Mouse (Mus musculus) A20 (cell line): Measurements from ENCODE around the gene Polr3b.
A peak's percentile ranks its signal among the peaks of the same experiment; 100 is the strongest.

ENCODE experiments used
- DNase-seq: peaks from one replicate; pipeline ENCODE4 v3.0.0-alpha.2; 2011; ENCODE audit warnings: low read depth, low spot score

Polr3b gene

GRCm38 (mm10) chr10:84760118-84761111, 138.3 kb downstream of the Polr3b start:
- DNase-seq: no peak

GRCm38 (mm10) chr10:84768766-84769165, 146.7 kb downstream of the Polr3b start:
- no peak for DNase-seq

- DNase-seq: no peak
These were observed 150.5 kb downstream of the Polr3b start for GRCm38 (mm10) chr10:84772380-84773130.

GRCm38 (mm10) chr10:84773889-84774288, 151.8 kb downstream of the Polr3b start:
- no peak for DNase-seq

GRCm38 (mm10) chr10:84774573-84774972, 152.5 kb downstream of the Polr3b start:
- DNase-seq: peak; percentile 86
